Mouse (Mus musculus) forebrain, embryonic 10.5 days (tissue): ENCODE measurements around the gene Celsr1. TPM values are rescaled to one million over a fixed set of nuclear protein-coding genes. Genes with fewer than 3 reads are reported as not detected.

ENCODE experiments used
- DNase-seq: peaks from one replicate; pipeline ENCODE4 v3.0.0-alpha.2; 2017; ENCODE audit warnings: low spot score; ENCODE audit errors: extremely low spot score
- H3K27ac ChIP-seq: fragments of 300-500 bp; sonication (generic); 2 replicates; pipeline ENCODE4 v1.5.1; 2016; ENCODE audit warnings: mild to moderate bottlenecking
- H3K27me3 ChIP-seq: fragments of 300-500 bp; sonication (generic); 2 replicates; pipeline ENCODE4 v1.6.1; 2016; ENCODE audit warnings: mild to moderate bottlenecking; ENCODE audit not compliant: poor library complexity, severe bottlenecking
- H3K36me3 ChIP-seq: fragments of 300-500 bp; sonication (generic); replicated peaks from 2 replicates; pipeline ENCODE4 v1.6.1; 2016; ENCODE audit warnings: mild to moderate bottlenecking, moderate library complexity
- H3K4me1 ChIP-seq: fragments of 300-500 bp; sonication (generic); 2 replicates; pipeline ENCODE4 v1.6.1; 2016
- H3K4me3 ChIP-seq: fragments of 300-500 bp; sonication (generic); 2 replicates; pipeline ENCODE4 v1.5.1; 2016; ENCODE audit warnings: mild to moderate bottlenecking, moderate library complexity
- H3K9me3 ChIP-seq: fragments of 300-500 bp; sonication (generic); 2 replicates; pipeline ENCODE4 v1.6.1; 2016; ENCODE audit warnings: mild to moderate bottlenecking, moderate library complexity
- WGBS: fragments of 180-500 bp; shearing (Covaris S2); methylation state at CpG from one replicate; pipeline ENCODE4 v1.1.7; 2016; 5-methylcytosine and 5-hydroxymethylcytosine counted together
- polyA plus RNA-seq: library from polyadenylated mRNA; unstranded; fragments of >200 nt; fragmentation: Nextera tagmentation; extraction: Ambion mirVana; gene quantifications from 2 replicates; pipeline ENCODE4 v1.2.1, GENCODE M21; 2016

Celsr1 gene
- polyA plus RNA-seq, 1 experiment from 2014 or later, result 2.6 TPM

DNA sequence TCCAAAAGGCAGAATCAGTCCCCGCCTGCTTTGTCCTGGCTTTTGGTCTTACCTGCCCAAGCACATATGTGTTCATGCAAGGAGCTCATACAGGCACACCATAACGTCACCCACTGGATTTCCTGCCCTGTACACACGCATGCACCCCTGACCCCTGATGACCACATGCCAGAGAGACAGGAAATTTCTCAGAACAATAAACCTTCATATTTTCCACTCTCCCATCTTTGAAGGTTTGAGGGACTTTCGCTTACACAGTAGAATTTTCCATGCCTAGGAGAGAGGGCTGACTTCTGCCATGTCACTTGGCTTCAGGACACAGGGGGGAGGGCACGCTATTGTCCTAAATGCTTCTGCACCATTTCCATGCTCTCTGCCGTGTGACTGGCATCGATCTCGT lies 13.6 kb downstream of the Celsr1 start:
- peaks cover 3% of the 10 kb centered on the region; the same call in 1 of the 2 replicates for H3K27me3 ChIP-seq
- DNase-seq, result no peak
- H3K9me3 ChIP-seq, result peaks cover 12% of the 10 kb centered on the region; the same call in 1 of the 2 replicates
- H3K36me3 ChIP-seq, result peaks cover 41% of the 10 kb centered on the region
- 89% methylated on average over 8 of the region's 8 CpGs for WGBS
- H3K4me1 ChIP-seq, result peaks cover 38% of the 10 kb centered on the region
- H3K4me3 ChIP-seq, result no peak overlapping the region
- H3K27ac ChIP-seq, result no peak overlapping the region

DNA sequence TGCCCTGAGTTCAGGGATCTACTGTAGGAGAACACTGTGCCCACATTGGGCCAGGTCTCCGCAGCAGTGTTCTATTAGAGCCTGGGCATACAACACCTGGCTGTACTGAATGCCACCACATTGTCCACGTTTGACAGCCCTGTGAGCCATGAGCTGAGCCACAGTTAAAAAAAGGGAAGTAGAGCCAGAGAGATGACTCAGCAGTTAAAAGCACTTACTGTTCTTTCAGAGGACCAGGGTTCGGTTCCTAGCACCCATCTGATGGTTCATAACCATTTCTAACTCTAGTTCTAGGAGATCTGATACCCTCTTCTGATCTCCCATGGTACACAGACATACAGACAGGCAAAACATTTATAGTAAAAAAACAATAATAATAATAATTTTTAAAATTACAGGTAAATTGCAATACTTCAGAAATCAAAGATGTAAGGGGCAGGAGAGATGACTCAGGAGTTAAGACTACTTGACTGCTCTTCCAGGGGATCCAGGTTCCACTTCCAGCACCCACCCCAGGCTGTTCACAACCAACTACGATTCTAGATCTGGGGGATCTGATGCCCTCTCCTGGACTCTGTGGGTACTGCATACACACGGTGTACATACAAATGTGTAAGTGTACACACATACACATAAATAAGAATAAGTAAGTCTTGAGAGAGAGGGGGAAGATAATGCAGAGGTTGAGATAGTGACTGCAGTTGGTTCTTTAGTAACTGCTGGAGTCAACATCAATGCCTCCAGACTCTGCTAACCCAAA lies 14.6 kb downstream of the Celsr1 start:
- H3K4me1 ChIP-seq, result peaks cover 48% of the 10 kb centered on the region
- peaks cover 12% of the 10 kb centered on the region; the same call in 1 of the 2 replicates for H3K9me3 ChIP-seq
- H3K4me3 ChIP-seq, result no peak overlapping the region
- peaks cover 3% of the 10 kb centered on the region; the same call in 1 of the 2 replicates for H3K27me3 ChIP-seq
- no peak for DNase-seq
- WGBS, result 95% methylated on average over 5 of the region's 5 CpGs
- H3K36me3 ChIP-seq, result peaks cover 44% of the 10 kb centered on the region
- H3K27ac ChIP-seq, result no peak overlapping the region

DNA sequence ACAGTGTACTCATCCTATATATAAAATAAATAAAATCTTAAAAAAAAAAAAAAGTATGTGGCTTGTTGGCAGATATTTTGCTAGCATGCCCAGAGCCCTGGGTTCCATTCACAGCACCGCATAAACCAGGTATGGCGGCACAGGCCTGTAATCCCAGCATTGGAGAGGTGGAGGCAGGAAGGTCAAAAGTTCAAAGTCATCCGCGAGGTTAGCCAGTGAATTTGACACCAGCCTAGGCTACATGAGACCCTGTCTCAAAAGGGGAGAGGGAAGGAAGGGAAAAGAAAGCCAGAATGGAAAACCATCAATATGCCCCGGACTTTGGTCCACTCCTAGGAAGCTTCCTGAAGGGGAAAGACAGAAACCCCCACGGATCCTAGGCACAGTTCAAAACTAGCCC lies 16.2 kb downstream of the Celsr1 start:
- DNase-seq, result no peak
- Histone ChIP-seq H3K27me3 (peaks cover 8% of the 10 kb centered on the region), H3K9me3 (peaks cover 12% of the 10 kb centered on the region; the same call in 1 of the 2 replicates), H3K27ac (no peak overlapping the region), H3K36me3 (peaks cover 44% of the 10 kb centered on the region), H3K4me1 (peaks cover 61% of the 10 kb centered on the region), H3K4me3 (no peak overlapping the region)
- WGBS, result 94% methylated on average over 6 of the region's 6 CpGs

DNA sequence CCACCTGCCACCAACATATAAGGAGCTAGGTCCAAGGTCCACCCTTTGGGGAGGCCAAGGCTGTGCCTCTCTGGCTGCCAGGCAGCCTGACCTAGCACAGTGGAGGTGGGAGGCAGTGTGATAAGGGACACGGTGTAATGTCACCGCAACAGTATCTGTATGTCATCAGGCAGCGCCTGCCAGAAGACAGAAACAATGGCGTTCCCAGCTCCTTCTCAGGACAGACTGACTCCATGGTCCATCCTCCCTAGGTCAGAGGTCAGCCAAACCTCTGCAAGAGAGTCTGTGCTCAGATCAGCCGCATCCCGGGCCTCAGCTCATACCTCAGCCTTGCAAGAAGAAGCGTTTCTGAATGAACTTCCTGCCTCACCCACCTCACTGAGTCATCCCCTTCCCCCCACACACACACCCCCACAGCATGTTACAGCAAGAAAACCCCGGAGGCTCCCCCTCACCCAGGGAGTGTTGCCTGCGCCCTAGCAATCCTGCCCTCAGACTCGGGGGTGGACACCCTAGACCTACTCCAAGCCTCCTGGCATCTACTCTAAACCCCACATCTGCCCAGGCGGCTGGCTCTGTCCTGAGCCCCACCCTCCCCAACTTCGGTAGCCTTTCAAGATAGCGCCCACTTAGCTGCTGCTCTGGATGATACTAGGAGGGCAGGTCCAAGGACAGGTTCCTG lies 17.6 kb downstream of the Celsr1 start:
- Histone ChIP-seq H3K36me3 (peaks cover 47% of the 10 kb centered on the region), H3K9me3 (peaks cover 12% of the 10 kb centered on the region; the same call in 1 of the 2 replicates), H3K27ac (peak overlapping the region; percentile 36; the same call in 1 of the 2 replicates), H3K4me3 (no peak overlapping the region), H3K27me3 (peaks cover 18% of the 10 kb centered on the region), H3K4me1 (peaks cover 52% of the 10 kb centered on the region)
- 79% methylated on average over 13 of the region's 13 CpGs for WGBS
- no peak for DNase-seq

DNA sequence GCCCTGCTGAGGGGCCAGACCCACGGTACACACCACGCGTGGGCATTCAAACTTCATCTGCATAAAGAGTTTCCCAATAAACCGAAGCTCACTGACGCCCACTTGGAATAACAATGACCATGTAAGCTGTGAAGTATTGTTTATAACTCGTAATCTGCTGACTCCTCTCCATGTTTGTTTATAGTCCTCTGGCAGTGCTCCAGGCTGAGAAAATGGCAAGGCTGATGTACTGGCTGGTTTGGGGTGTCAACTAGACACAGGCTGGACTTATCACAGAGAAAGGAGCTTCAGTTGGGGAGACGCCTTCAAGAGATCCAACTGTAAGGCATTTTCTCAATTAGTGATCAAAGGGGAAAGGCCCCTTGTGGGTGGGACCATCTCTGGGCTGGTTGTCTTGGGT lies 18.6 kb downstream of the Celsr1 start:
- Histone ChIP-seq H3K9me3 (peaks cover 12% of the 10 kb centered on the region; the same call in 1 of the 2 replicates), H3K27me3 (peaks cover 28% of the 10 kb centered on the region), H3K27ac (no peak overlapping the region), H3K4me3 (no peak overlapping the region), H3K36me3 (peaks cover 50% of the 10 kb centered on the region), H3K4me1 (peaks cover 47% of the 10 kb centered on the region)
- 92% methylated on average over 7 of the region's 7 CpGs for whole genome bisulfite sequencing
- no peak for DNase-seq

DNA sequence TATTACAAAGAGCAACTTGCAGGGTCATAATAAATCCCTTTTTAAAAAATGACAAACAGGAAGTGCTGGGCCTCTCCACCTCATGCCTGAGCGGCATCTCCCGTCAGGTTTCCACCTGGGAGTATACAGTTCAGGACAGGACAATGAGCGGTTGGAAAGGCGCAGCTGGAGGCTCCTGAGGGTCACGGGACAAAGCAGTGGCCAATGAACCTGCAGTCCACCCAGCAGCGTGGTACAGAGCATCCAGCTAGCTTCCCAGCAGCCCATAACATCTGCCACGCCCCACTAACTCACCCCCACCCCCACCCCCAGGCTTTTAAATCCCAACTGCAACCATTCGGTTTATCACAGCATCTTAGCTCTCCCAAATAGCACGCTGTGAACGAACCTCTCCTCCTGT lies 19.9 kb downstream of the Celsr1 start:
- H3K27ac ChIP-seq, result peak overlapping the region; percentile 75
- peak overlapping the region; percentile 22; the same call in 1 of the 2 replicates for H3K4me3 ChIP-seq
- peaks cover 44% of the 10 kb centered on the region for H3K4me1 ChIP-seq
- H3K36me3 ChIP-seq, result peaks cover 38% of the 10 kb centered on the region
- peaks cover 4% of the 10 kb centered on the region; the same call in 1 of the 2 replicates for H3K9me3 ChIP-seq
- WGBS, result 32% methylated on average over 10 of the region's 10 CpGs
- no peak for DNase-seq
- H3K27me3 ChIP-seq, result peaks cover 38% of the 10 kb centered on the region

DNA sequence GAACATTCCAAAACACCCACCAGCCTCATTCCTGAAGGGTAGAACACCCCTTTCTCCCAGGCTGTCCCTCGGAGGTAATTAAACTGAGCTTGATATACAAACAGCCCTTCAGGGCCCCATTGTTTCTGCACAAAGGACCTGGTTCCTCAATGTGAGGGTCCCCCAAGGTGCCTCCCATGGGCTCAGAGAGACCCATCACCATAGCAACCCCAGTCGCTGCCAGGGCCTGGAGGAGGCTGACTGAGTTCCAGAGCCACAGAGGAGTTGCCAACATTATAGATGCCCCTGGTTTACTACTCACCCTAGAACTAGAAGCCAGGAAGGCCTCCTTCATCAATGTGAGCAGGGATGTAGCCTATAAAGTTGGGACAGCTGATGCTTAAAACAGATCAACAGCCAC lies 20.4 kb downstream of the Celsr1 start:
- 13% methylated on average over 2 of the region's 2 CpGs for WGBS
- Histone ChIP-seq H3K9me3 (no peaks in the 10 kb centered on the region; the same call in 1 of the 2 replicates), H3K4me3 (peak overlapping the region; percentile 28; the same call in 1 of the 2 replicates), H3K36me3 (peaks cover 33% of the 10 kb centered on the region), H3K4me1 (peaks cover 46% of the 10 kb centered on the region), H3K27me3 (peaks cover 43% of the 10 kb centered on the region), H3K27ac (peak overlapping the region; percentile 75)
- DNase-seq, result no peak

DNA sequence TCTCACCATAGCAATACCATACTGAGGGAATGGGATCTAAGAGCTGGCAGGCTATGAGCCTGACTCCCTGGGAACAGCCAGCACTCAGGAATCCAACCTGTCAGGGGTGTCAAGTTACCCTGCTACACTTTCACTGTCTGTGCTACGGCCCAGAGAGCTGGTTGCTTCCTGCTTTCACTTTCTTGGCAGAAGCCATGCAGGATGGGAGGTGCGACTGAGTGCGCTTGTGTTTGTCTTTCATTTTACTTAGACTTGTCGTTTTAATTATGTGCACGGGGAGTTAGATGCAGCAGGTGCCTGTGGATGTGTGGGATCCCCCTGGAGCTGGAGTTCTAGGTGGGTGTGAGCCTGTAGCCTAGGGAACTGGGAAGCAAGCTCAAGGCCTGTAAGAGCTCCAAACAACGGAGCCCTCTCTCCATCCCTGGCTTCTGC lies 25.9 kb downstream of the Celsr1 start:
- peak overlapping the region; percentile 26; the same call in 1 of the 2 replicates for H3K27ac ChIP-seq
- DNase-seq, result no peak
- H3K4me3 ChIP-seq, result no peak overlapping the region
- WGBS, result 20% methylated on average over 6 of the region's 6 CpGs
- H3K4me1 ChIP-seq, result peaks cover 51% of the 10 kb centered on the region
- peaks cover 7% of the 10 kb centered on the region; the same call in 1 of the 2 replicates for H3K36me3 ChIP-seq
- peaks cover 75% of the 10 kb centered on the region for H3K27me3 ChIP-seq
- no peaks in the 10 kb centered on the region for H3K9me3 ChIP-seq

DNA sequence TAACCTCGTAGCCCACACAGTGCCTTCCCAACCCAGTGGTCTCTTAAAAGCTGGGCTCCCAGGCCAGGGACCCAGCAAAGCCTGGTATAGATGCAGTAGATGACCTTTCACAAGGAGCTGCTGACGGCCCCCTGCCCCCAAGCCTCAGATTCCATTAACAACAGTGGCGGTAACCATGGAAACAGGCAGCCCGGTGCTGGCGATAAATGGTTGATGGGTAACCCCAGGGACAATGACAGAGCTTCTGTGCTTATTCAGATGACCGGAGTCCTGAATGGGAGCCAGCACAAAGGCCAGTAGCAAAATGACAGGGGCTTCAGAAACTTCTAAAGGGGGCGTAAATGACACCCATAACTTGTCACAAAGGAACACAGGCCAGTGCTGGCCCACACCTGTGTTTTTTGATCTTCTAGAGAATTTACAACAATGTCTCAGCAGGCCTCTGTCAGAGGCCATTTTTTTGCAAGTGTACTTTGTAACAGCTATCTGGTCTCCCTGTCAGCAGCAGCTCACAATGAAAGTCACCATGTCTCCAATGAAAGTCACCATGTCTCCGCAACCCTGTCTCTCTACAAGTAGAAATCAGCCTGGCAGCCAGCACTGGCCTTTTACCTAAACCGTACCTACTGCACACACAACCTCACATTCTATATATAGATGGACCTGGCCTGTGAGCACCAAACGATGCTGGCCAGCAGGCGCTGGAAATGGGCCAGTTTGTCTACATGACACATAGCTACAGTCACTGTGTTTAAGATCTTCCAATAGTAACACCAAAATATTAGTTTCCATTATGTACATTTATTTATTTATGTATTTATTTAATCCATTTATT lies 27.7 kb downstream of the Celsr1 start:
- Histone ChIP-seq H3K27ac (peak overlapping the region; percentile 83), H3K4me1 (peaks cover 59% of the 10 kb centered on the region), H3K4me3 (peak overlapping the region; percentile 30), H3K27me3 (peaks cover 59% of the 10 kb centered on the region), H3K9me3 (no peaks in the 10 kb centered on the region), H3K36me3 (peaks cover 2% of the 10 kb centered on the region; the same call in 1 of the 2 replicates)
- 14% methylated on average over 11 of the region's 11 CpGs for WGBS
- DNase-seq, result peak; percentile 85

DNA sequence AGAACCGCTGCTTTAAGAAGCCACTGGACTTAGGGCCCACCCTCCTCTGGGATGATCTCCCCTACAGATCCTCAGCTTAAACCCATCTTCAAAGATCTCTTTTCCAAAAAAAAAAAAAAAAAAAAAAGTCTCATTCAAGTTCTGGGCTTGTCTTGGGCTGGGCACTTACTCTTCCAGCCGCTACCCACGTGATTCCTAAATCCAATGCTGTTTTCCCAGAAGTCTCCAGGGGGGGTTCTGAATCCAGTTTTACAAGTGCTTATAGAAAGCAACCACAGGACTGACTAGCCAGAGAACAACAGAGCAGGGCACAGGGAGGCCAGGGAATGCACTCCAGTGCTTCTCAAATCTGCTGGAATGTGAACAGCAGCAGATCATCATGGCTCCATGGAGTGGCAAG lies 29.5 kb downstream of the Celsr1 start:
- Histone ChIP-seq H3K27ac (0 out of 2 replicates have a peak overlapping the region, but pooled peaks have one; percentile 37), H3K4me3 (no peak overlapping the region), H3K36me3 (no peaks in the 10 kb centered on the region), H3K9me3 (no peaks in the 10 kb centered on the region), H3K4me1 (peaks cover 78% of the 10 kb centered on the region), H3K27me3 (peaks cover 45% of the 10 kb centered on the region)
- WGBS, result 84% methylated on average over 3 of the region's 3 CpGs
- DNase-seq, result no peak

DNA sequence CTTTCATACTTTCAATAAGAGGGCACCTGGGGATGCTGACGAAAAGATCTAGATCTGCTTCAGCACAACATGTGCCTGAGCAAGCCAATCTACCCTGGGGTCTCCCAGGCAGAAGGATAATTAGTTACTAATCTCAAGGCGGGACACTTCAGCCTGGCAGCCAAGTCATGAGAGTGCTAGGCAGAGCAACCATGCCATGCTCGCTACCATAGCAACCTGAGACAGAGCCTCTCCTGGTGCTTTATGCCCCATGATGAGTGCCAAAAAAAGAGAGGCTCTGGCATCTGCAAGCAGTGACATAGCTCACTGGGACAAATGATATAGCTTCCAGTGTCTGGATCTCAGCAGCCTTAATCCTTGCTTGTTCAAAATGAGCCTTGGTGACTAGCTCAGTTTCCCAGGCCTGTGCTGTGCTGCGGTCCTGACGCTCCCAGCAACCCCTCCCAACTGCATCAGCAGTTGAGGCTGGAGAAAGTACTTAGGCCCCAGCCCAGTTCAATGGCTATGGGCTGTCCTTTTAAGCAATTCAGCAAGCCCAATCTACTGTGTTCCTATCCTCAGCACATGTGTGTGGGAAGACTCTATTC lies 32.8 kb downstream of the Celsr1 start:
- peak; percentile 31 for DNase-seq

More for the DNA sequence above, 32.8 kb downstream of the Celsr1 start:
- Histone ChIP-seq H3K27ac (peak overlapping the region; percentile 70), H3K4me3 (no peak overlapping the region), H3K9me3 (no peaks in the 10 kb centered on the region), H3K36me3 (no peaks in the 10 kb centered on the region), H3K27me3 (peaks cover 19% of the 10 kb centered on the region), H3K4me1 (peaks cover 81% of the 10 kb centered on the region)
- WGBS, result 51% methylated on average over 5 of the region's 5 CpGs
